Mouse (Mus musculus): ENCODE measurements at regions not wholly inside any gene's neighbourhood (a gene's known extent, or its start where the extent isn't known, plus 50 kb on each side); places are given as distances from the start of the nearest gene placed in this dataset.

- TF ChIP-seq CTCF (IDR thresholded peaks at IDR 0.05; ENCODE audit: low read depth, low read length) = no peak
- no peak for TF ChIP-seq POLR2A (IDR thresholded peaks at IDR 0.05; ENCODE audit: extremely low read depth, insufficient read depth, low read length)
These were observed 2887.4 kb upstream of the Gm7489 start for GRCm38 (mm10) chr15:50997209-50997763.
